Mouse (Mus musculus) stomach, embryonic 14.5 days (tissue): Measurements from ENCODE around the gene Slc44a1. TPM values are rescaled to one million over a fixed set of nuclear protein-coding genes. Genes with fewer than 3 reads are reported as not detected.
A peak's percentile ranks its signal among the peaks of the same experiment; 100 is the strongest.

Experiments used
- ATAC-seq: fragments of 200-750 bp; cut with Nextera tagmentation; 2 replicates; pipeline ENCODE4 v1.8.0; 2017; ENCODE audit warnings: low read depth, moderate TSS enrichment; ENCODE audit not compliant: insufficient number of reproducible peaks, insufficient read depth, low FRiP score
- H3K27ac ChIP-seq: fragments of 300-500 bp; sonication (generic); 2 replicates; pipeline ENCODE4 v1.5.1; 2014; ENCODE audit warnings: mild to moderate bottlenecking, low read length, moderate library complexity, mixed read lengths
- H3K27me3 ChIP-seq: fragments of 300-500 bp; sonication (generic); 2 replicates; pipeline ENCODE4 v1.6.1; 2014; ENCODE audit warnings: low read length, control low read depth, mixed read lengths; ENCODE audit not compliant: control insufficient read depth, insufficient read depth
- H3K36me3 ChIP-seq: fragments of 300-500 bp; sonication (generic); 2 replicates; pipeline ENCODE4 v1.6.1; 2014; ENCODE audit warnings: mild to moderate bottlenecking, control low read depth, low read length, moderate library complexity, mixed read lengths; ENCODE audit not compliant: control insufficient read depth, insufficient read depth
- H3K4me1 ChIP-seq: fragments of 300-500 bp; sonication (generic); 2 replicates; pipeline ENCODE4 v1.6.1; 2014; ENCODE audit warnings: low read length, control low read depth, mixed read lengths; ENCODE audit not compliant: control insufficient read depth, insufficient read depth
- H3K4me2 ChIP-seq: fragments of 300-500 bp; sonication (generic); replicated peaks from 2 replicates; pipeline ENCODE4 v1.6.1; 2014; ENCODE audit warnings: low read depth, low read length, control low read depth
- H3K4me3 ChIP-seq: fragments of 300-500 bp; sonication (generic); 2 replicates; pipeline ENCODE4 v1.5.1; 2014; ENCODE audit warnings: low read depth, low read length, control low read depth
- H3K9ac ChIP-seq: fragments of 300-500 bp; sonication (generic); replicated peaks from 2 replicates; pipeline ENCODE4 v1.6.1; 2014; ENCODE audit warnings: low read depth, mild to moderate bottlenecking, control low read depth, low read length, moderate library complexity, mixed read lengths
- H3K9me3 ChIP-seq: fragments of 300-500 bp; sonication (generic); 2 replicates; pipeline ENCODE4 v1.6.1; 2016; ENCODE audit warnings: low read depth, low read length, control low read depth; ENCODE audit not compliant: control insufficient read depth
- WGBS: fragments of 180-500 bp; shearing (Covaris S2); extraction: QIAGEN DNeasy Blood & Tissue Kit; methylation state at CpG from one replicate; pipeline ENCODE4 v1.1.7; 2014; 5-methylcytosine and 5-hydroxymethylcytosine counted together
- polyA plus RNA-seq: library from polyadenylated mRNA; unstranded; fragments of >200 nt; fragmentation: Nextera tagmentation; extraction: Ambion mirVana; gene quantifications from 2 replicates; pipeline ENCODE4 v1.2.1, GENCODE M21; 2014

Slc44a1 gene
- polyA plus RNA-seq, 1 experiment from 2014 or later: 39.4 TPM

DNA sequence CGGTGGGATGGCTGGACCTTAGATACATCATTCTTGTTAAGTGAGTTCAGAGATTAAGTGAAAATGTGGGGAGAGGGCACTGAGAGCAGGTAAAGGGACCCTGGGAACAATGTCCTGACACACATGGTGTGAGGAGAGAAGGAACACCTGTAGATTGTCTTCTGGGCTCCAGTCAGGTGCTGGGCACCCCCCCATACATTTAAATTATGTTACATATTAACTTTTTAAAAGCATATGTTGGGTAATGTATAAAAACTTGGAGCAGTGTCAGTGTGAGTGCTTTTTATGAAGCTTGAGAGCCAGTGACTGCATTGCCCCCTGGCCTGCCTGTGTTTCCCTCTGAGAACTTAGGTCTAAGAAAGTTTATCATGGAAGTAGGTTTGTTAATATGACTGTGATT is 12.2 kb downstream of the Slc44a1 start:
- H3K27me3 ChIP-seq: no peaks in the 10 kb centered on the region
- H3K36me3 ChIP-seq: no peaks in the 10 kb centered on the region
- no peak overlapping the region for H3K4me3 ChIP-seq
- H3K9ac ChIP-seq: no peak overlapping the region
- H3K27ac ChIP-seq: no peak overlapping the region
- no peaks in the 10 kb centered on the region for H3K9me3 ChIP-seq
- WGBS: 57% methylated on average over 1 of the region's 1 CpGs
- peaks cover 11% of the 10 kb centered on the region for H3K4me1 ChIP-seq
- H3K4me2 ChIP-seq: no peak overlapping the region
- no peak for ATAC-seq

DNA sequence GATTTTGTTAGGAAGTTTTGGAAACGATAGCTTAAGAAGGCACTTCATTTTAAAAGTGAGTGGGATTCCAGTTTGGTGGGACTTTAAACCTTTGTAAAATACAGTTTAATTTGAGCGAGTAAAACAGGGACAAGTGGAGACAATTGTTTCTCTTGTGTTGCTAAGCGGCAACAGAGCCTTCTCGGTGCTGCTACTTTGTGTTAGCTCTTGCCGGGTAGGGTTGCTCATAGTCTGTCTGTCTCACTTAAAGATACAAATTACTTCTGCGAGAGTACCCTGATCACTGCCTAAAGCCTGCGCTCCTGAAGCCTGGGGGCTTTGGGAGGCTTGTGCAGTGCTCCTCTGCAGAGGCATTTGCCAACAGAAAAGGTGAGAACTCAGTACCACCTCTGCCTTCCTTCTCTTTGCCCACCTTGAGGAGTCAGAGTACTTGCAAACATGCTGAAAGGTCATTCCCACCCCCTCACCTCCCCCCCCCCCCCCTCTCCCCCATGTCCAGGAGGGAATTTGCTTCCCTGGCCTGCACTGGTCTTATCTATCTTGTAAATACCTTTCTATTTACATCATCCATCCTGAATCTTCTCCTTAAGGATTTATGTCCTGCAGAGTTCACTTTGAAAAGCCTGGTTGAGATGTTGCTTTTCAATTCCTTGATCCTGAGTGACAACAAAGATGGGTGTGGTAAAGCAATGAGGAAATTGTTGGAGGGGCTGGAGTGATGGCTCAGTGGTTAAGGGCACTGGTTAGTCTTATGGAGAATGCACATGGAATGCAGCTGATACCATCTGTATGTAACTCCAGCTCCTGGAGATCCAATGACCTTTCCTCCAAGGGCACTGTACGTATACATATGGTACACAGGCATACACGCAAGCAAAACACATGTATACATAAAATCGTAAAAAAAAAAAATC is 13.0 kb downstream of the Slc44a1 start:
- Histone ChIP-seq H3K36me3 (no peaks in the 10 kb centered on the region), H3K9ac (no peak overlapping the region), H3K4me3 (no peak overlapping the region), H3K4me1 (peaks cover 11% of the 10 kb centered on the region), H3K4me2 (no peak overlapping the region), H3K9me3 (no peaks in the 10 kb centered on the region), H3K27me3 (no peaks in the 10 kb centered on the region), H3K27ac (0 out of 2 replicates have a peak overlapping the region, but pooled peaks have one; percentile 33)
- no peak for ATAC-seq
- 39% methylated on average over 10 of the region's 10 CpGs for WGBS

DNA sequence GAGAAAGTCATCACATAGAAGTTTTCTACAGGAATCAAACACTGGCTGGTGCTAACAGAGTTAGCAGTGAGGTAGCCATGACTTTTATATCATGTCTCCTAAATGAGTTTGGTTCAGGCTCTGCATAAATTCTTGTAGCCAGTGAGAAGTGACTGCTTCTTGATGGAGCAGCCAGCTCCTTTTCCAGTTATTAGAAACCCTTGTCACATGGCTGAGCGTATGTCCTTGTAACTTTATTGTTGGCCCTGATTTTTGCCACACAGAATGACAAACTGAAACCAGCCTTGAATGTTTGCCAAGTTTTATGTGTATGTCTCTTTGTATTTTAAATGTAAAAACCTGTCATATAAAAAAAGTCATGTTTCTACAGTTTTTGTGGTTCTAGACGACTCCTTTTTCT is 15.7 kb downstream of the Slc44a1 start:
- 72% methylated on average over 2 of the region's 2 CpGs for WGBS
- no peaks in the 10 kb centered on the region for H3K36me3 ChIP-seq
- H3K4me1 ChIP-seq: peaks cover 15% of the 10 kb centered on the region
- no peak overlapping the region for H3K4me3 ChIP-seq
- no peak overlapping the region for H3K27ac ChIP-seq
- no peaks in the 10 kb centered on the region for H3K9me3 ChIP-seq
- no peaks in the 10 kb centered on the region for H3K27me3 ChIP-seq
- no peak for ATAC-seq
- H3K9ac ChIP-seq: no peak overlapping the region
- no peak overlapping the region for H3K4me2 ChIP-seq

DNA sequence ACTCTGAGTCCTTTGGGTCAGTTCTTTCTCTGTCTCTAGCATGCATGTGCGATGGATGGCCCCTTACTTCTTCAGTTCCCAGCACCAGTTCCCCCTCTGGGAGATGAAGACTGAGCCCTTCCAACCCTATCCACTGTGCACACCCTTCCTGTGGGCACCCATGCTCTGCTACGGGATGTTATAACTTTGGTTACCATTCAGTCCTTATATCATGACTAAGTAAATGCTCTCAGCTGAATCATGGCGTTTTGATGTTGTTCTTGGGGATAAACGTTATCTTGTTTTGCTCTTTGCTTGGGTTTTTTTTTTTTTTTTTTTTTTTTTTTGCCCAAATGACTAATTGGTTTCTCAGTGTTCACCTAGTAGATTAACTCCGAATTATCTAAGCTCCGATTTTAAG is 16.4 kb downstream of the Slc44a1 start:
- no peak overlapping the region for H3K27ac ChIP-seq
- ATAC-seq: no peak
- no peaks in the 10 kb centered on the region for H3K9me3 ChIP-seq
- no peaks in the 10 kb centered on the region for H3K27me3 ChIP-seq
- H3K9ac ChIP-seq: no peak overlapping the region
- peaks cover 15% of the 10 kb centered on the region for H3K4me1 ChIP-seq
- no peak overlapping the region for H3K4me3 ChIP-seq
- no peaks in the 10 kb centered on the region for H3K36me3 ChIP-seq
- no peak overlapping the region for H3K4me2 ChIP-seq
- WGBS: 85% methylated on average over 6 of the region's 6 CpGs

DNA sequence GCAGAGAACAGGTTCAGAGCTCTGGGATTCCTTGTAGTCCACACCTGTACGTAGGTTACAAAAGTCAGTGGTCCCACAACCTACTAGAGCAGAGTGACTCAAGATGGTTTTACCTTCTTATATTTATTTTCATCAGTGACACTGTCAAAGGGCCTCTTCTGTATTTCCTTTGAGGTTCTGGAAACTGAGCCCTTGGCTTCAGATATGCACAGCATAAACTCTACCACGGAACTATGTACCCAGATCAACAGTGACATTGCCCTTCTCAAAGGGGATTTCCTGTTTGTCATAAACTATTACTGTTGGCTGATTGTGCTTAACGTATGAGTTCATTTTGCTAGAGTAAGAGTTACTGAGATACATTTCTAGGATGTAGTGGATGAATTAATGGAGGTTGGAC is 18.3 kb downstream of the Slc44a1 start:
- ATAC-seq: no peak

DNA sequence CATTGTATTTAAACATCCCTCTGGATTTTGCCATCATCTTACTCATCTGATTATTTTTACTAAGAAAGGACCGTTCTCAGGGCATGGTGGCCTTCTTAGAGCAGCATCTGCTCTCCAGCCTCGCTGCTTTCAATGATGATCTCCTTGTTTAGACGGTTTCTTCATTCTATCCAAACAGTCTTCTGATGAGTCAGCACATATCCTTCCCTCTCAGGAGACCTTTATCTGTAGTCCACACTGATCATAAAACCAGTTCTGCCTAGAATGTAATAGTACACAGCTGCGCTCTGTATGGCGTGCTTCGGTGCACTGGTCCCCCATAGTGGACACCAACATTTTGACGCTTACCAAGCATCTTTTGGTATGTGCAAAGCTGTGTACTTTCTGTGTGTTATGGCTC is 19.5 kb downstream of the Slc44a1 start:
- H3K9me3 ChIP-seq: no peaks in the 10 kb centered on the region
- no peak for ATAC-seq
- H3K4me1 ChIP-seq: peaks cover 12% of the 10 kb centered on the region; the same call in 1 of the 2 replicates
- 76% methylated on average over 7 of the region's 7 CpGs for WGBS
- H3K9ac ChIP-seq: no peak overlapping the region
- no peaks in the 10 kb centered on the region for H3K36me3 ChIP-seq
- no peaks in the 10 kb centered on the region for H3K27me3 ChIP-seq
- no peak overlapping the region for H3K27ac ChIP-seq
- H3K4me2 ChIP-seq: no peak overlapping the region
- H3K4me3 ChIP-seq: no peak overlapping the region

More for the DNA sequence above, 18.3 kb downstream of the Slc44a1 start:
- H3K9ac ChIP-seq: no peak overlapping the region
- WGBS: 81% methylated on average over 3 of the region's 3 CpGs
- H3K27me3 ChIP-seq: no peaks in the 10 kb centered on the region
- H3K4me1 ChIP-seq: peaks cover 13% of the 10 kb centered on the region; the same call in 1 of the 2 replicates
- no peaks in the 10 kb centered on the region for H3K9me3 ChIP-seq
- no peak overlapping the region for H3K4me3 ChIP-seq
- H3K4me2 ChIP-seq: no peak overlapping the region
- no peak overlapping the region for H3K27ac ChIP-seq
- H3K36me3 ChIP-seq: no peaks in the 10 kb centered on the region

DNA sequence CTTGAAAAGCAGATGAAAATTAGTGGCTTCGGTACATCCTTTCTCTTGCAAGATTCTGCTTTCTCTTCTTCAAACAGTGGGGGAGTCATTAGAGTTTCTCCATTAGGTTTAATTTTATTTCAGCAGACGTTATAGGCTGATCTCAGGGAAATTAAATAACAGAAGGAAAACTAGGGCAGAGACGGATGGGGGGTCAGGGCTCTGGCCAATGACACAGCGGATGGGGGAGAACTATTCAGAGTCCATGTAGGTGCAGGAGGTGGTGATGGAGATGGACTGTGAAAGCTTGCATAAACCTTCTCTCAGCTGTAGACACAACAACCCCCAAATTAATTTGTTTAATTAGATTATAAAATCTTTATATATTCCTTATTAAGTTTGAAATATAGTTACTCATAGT is 20.8 kb downstream of the Slc44a1 start:
- Histone ChIP-seq H3K4me2 (no peak overlapping the region), H3K9me3 (no peaks in the 10 kb centered on the region), H3K36me3 (no peaks in the 10 kb centered on the region), H3K4me3 (no peak overlapping the region), H3K4me1 (peaks cover 12% of the 10 kb centered on the region; the same call in 1 of the 2 replicates), H3K9ac (no peak overlapping the region), H3K27ac (no peak overlapping the region), H3K27me3 (no peaks in the 10 kb centered on the region)
- no peak for ATAC-seq
- 81% methylated on average over 4 of the region's 4 CpGs for WGBS

DNA sequence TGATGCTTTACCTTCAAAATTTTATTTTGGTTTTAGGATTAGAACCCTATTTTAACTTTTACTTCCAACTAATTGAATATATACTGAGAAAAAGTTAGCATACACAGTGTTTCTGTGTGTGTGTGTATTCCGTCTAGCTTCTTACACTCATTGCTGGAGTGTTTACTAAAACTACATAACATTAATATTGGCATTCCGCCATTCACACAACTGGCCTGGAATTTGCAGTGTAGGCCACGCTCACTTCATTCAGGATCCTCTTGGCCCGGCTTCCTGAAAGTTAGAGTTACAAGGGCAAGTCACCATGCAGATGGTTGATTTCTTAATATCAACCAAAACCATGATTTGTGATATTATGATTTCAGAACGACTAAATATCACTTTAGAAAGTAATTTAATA is 21.9 kb downstream of the Slc44a1 start:
- peaks cover 12% of the 10 kb centered on the region; the same call in 1 of the 2 replicates for H3K4me1 ChIP-seq
- no peaks in the 10 kb centered on the region for H3K9me3 ChIP-seq
- no peaks in the 10 kb centered on the region for H3K36me3 ChIP-seq
- H3K4me3 ChIP-seq: no peak overlapping the region
- no peak for ATAC-seq
- H3K27ac ChIP-seq: no peak overlapping the region
- H3K9ac ChIP-seq: no peak overlapping the region
- H3K4me2 ChIP-seq: no peak overlapping the region
- no peaks in the 10 kb centered on the region for H3K27me3 ChIP-seq
- WGBS: 57% methylated on average over 5 of the region's 5 CpGs
